Mouse (Mus musculus) MEL (cell line): ENCODE measurements around the gene Tmem50a.
A peak's percentile ranks its signal among the peaks of the same experiment; 100 is the strongest.

Experiments used
- CTCF ChIP-seq, 3 experiments: IDR thresholded peaks in 2 of 3; conservative IDR thresholded peaks in 1 of 3; 2 replicates each; pipeline ENCODE4 v1.5.1; 2011 to 2012; ENCODE audit warnings: low read length in 3 of 3, low read depth in 2 of 3, mild to moderate bottlenecking in 2 of 3, improper control_type of control experiment in 1 of 3, inconsistent platforms in 1 of 3, mixed read lengths in 1 of 3, moderate library complexity in 1 of 3; ENCODE audit not compliant: control insufficient read depth in 1 of 3, insufficient read depth in 1 of 3, poor library complexity in 1 of 3, severe bottlenecking in 1 of 3
- MYC ChIP-seq: IDR thresholded peaks from 2 replicates; pipeline ENCODE4 v1.6.1; 2011; ENCODE audit warnings: low read depth, mild to moderate bottlenecking, low read length, improper control_type of control experiment, moderate library complexity
- NELFE ChIP-seq: IDR thresholded peaks from 2 replicates; pipeline ENCODE4 v1.6.1; 2011; ENCODE audit warnings: low read depth, low read length, improper control_type of control experiment
- NRF1 ChIP-seq: IDR thresholded peaks from 2 replicates; pipeline ENCODE4 v1.6.1; 2014; ENCODE audit warnings: low read depth, mild to moderate bottlenecking, inconsistent platforms, low read length, improper control_type of control experiment, moderate library complexity; ENCODE audit not compliant: poor library complexity, insufficient read depth, severe bottlenecking
- SMC3 ChIP-seq: IDR thresholded peaks from 2 replicates; pipeline ENCODE4 v1.6.1; 2011; ENCODE audit warnings: low read depth, low read length, improper control_type of control experiment
- USF2 ChIP-seq, 2 experiments: IDR thresholded peaks; 2 replicates each; pipeline ENCODE4 v1.6.1; 2011 to 2012; ENCODE audit warnings: improper control_type of control experiment in 2 of 2, low read length in 2 of 2, borderline replicate concordance in 1 of 2, inconsistent platforms in 1 of 2, low read depth in 1 of 2, mild to moderate bottlenecking in 1 of 2; ENCODE audit not compliant: insufficient read depth in 1 of 2

DNA sequence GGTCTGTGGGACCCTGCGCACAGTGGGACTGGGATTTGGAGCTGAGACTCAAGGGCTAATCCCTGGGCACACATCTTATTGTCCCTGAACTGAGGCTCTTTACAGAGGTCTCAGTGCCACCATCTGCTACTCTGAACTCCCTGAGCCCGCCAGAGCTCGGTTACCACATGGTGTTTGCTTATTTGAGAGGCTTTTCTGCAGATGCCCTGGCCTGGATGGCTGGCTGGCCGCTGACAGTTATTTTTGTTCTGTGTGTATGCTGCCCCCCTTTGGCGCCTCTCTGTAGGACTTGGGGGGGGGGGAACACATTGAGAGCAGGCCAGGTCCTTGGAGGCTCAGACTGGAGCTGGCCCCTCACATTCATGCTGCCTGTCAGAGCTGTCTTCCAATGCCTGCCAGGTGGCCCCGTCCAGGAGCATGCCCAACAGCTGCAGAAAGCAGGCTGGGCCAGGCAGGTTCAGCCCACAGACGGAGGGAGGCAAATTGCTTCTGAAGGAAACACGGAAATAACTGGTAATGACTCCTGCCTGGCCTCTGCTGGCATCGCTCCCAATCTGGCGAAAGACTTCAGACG is 35.8 kb upstream of the Tmem50a start:
- TF ChIP-seq CTCF (IDR thresholded peaks at IDR 0.05 in 2 of 3, conservative IDR thresholded peaks at IDR 0.05 in 1 of 3; ENCODE audit: control insufficient read depth in 1 of 3, insufficient read depth in 1 of 3, low read depth in 2 of 3, low read length in 3 of 3, poor library complexity in 1 of 3, severe bottlenecking in 1 of 3) (peak in 2 of 3 experiments; percentile 22 to 25; a peak in 3 of 6 replicates), USF2 (IDR thresholded peaks at IDR 0.05; ENCODE audit: borderline replicate concordance in 1 of 2, insufficient read depth in 1 of 2, low read depth in 1 of 2, low read length in 2 of 2) (no peak), NELFE (no peak), MYC (no peak), SMC3 (no peak), NRF1 (no peak)
